Mouse (Mus musculus) G1E (cell line): ENCODE results near the gene Rgma. TPM values are rescaled to one million over a fixed set of nuclear protein-coding genes. Genes with fewer than 3 reads are reported as not detected.

Source experiments
- ATAC-seq: 2 replicates; pipeline ENCODE4 v1.8.0; 2016; ENCODE audit warnings: mild to moderate bottlenecking; ENCODE audit not compliant: insufficient number of reproducible peaks, poor library complexity, low FRiP score, severe bottlenecking; ENCODE audit errors: extremely low read depth
- DNase-seq: peaks from one replicate; pipeline ENCODE4 v3.0.0; 2012; ENCODE audit warnings: low spot score
- H3K27me3 ChIP-seq: 2 replicates; pipeline ENCODE4 v1.6.1; 2012; ENCODE audit warnings: mild to moderate bottlenecking, low read length, inconsistent platforms; ENCODE audit not compliant: insufficient read depth
- H3K36me3 ChIP-seq: replicated peaks from 2 replicates; pipeline ENCODE3; 2012; ENCODE audit warnings: mild to moderate bottlenecking, inconsistent platforms
- H3K4me1 ChIP-seq: 2 replicates; pipeline ENCODE4 v1.6.1; 2012; ENCODE audit warnings: low read depth, low read length, inconsistent platforms, mixed read lengths; ENCODE audit not compliant: insufficient read depth
- H3K4me3 ChIP-seq: 2 replicates; pipeline ENCODE4 v1.5.1; 2012; ENCODE audit warnings: low read depth, mild to moderate bottlenecking, inconsistent platforms, low read length, moderate library complexity, mixed read lengths
- H3K9me3 ChIP-seq: replicated peaks from 2 replicates; pipeline ENCODE4 v1.6.1; 2012; ENCODE audit warnings: inconsistent platforms
- CTCF ChIP-seq: IDR thresholded peaks from 2 replicates; pipeline ENCODE4 v1.5.1; 2012; ENCODE audit warnings: low read depth, low read length, inconsistent platforms, mixed read lengths
- GATA1 ChIP-seq: IDR thresholded peaks from 2 replicates; pipeline ENCODE4 v1.6.1; 2012; ENCODE audit warnings: borderline replicate concordance, low read length, inconsistent platforms, mixed read lengths
- GATA2 ChIP-seq: IDR thresholded peaks from 2 replicates; pipeline ENCODE4 v1.6.1; 2012; ENCODE audit warnings: low read depth, low read length, inconsistent platforms, borderline replicate concordance
- POLR2AphosphoS5 ChIP-seq: IDR thresholded peaks from 2 replicates; pipeline ENCODE4 v1.6.1; 2012; ENCODE audit warnings: low read depth, low read length, inconsistent platforms; ENCODE audit not compliant: insufficient replicate concordance
- TAL1 ChIP-seq: conservative IDR thresholded peaks from 2 replicates; pipeline ENCODE4 v1.6.1; 2012; ENCODE audit warnings: low read depth, low read length, inconsistent platforms, mixed read lengths
- polyA plus RNA-seq: library from polyadenylated mRNA; stranded (reverse); fragments of >175 nt; gene quantifications from 2 replicates; pipeline ENCODE4 v1.2.3, GENCODE M21; 2012
- total RNA-seq, 2 experiments: library from RNA; stranded (forward) in 1 of 2; stranded (reverse) in 1 of 2; fragments of 200-1000 nt in 1 of 2; fragments of >200 nt in 1 of 2; fragmentation: Nextera tagmentation in 1 of 2; gene quantifications; 2 replicates each; pipeline ENCODE4 v1.2.3; 2014 to 2017

The Rgma gene
- total and polyA plus RNA-seq, 3 experiments: 0.55 TPM; not detected in 2

DNA sequence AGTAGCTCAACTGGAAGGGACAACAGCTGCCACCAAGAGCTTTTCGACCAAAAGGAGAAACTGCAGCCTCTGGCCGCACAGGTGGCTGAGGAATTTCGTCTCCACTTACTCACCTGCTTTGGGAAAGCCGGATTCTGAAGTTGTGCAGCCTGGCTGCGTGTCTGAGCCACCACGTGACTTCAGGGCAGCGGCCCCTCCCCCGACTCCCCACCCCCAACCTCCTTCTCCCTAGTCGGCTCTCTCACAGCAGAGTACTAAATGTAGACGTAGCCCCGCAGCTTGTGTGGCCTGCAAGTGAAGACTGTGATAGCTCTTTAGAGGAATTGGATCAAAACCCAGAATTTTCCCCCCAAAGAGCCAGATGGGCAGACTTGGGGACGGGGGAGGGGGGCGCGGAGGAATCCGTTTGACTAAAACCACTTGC lies 14.6 kb downstream of the Rgma start:
- H3K4me1 ChIP-seq: no peaks in the 10 kb centered on the region
- DNase-seq (no peak), ATAC-seq (no peak)
- H3K36me3 ChIP-seq: no peaks in the 10 kb centered on the region
- peaks cover 9% of the 10 kb centered on the region; the same call in 1 of the 2 replicates for H3K9me3 ChIP-seq
- no peak for TF ChIP-seq CTCF
- TF ChIP-seq GATA1: no peak
- no peak for TF ChIP-seq GATA2
- no peak overlapping the region for H3K4me3 ChIP-seq
- H3K27me3 ChIP-seq: peaks cover 2% of the 10 kb centered on the region; the same call in 1 of the 2 replicates

DNA sequence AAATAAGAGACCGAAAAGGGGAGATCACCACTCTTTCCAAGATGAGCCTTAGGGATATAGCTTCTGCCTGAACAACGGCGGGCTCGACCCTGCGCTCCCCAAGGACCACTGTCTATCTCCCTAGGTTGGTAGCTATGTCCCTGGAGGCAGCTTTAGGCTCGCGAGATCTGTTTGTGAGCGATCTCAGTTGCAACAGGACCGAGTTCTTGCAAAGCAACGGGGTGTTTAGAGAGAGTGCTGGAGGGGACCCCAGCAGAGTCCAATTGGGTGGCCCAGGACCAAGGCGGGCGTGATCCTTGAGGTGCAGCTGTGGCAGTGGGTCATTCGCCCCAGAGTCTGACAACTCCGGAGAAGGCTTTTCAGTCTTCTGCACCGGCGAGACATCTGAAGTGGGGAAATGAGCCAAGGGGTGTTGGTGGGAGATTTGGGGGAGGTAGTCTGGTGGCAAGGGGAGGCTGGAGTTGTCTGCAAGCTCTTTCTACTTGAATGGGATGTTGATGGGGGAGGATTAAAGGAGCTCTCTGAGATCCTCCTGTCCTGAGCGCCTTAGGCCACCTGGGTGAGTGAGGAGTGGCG lies 15.2 kb downstream of the Rgma start:
- no peaks in the 10 kb centered on the region for H3K36me3 ChIP-seq
- no peak for TF ChIP-seq GATA1
- TF ChIP-seq GATA2: no peak
- no peak for TF ChIP-seq TAL1
- TF ChIP-seq CTCF: no peak
- no peak for TF ChIP-seq POLR2AphosphoS5
- ATAC-seq (no peak), DNase-seq (no peak)
- peaks cover 9% of the 10 kb centered on the region; the same call in 1 of the 2 replicates for H3K9me3 ChIP-seq
- peaks cover 2% of the 10 kb centered on the region; the same call in 1 of the 2 replicates for H3K27me3 ChIP-seq
- no peaks in the 10 kb centered on the region for H3K4me1 ChIP-seq
- H3K4me3 ChIP-seq: no peak overlapping the region

DNA sequence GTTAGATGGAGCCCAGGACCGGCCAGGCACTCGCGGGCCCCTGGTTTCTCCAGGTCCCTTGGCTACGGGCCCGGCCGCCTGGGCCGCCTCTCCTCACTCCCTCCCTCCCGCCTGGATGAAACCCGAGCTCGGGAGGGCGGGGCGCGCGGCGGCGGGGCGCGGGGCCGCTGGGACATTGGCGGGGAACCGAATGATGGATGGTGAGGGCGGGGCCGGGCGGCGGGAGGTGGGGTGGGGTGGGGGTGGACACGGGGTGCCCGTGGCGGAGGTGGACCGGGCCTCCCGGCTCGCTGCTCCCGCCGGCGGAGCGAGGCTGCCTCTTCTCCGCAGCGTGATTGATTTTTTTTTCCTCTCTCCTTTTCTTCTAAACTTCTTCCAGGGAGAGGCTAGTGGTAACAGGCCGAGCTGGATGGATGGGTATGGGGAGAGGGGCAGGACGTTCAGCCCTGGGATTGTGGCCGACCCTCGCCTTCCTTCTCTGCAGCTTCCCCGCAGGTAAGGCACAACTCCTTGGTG lies 15.8 kb downstream of the Rgma start:
- H3K4me3 ChIP-seq: no peak overlapping the region

DNA sequence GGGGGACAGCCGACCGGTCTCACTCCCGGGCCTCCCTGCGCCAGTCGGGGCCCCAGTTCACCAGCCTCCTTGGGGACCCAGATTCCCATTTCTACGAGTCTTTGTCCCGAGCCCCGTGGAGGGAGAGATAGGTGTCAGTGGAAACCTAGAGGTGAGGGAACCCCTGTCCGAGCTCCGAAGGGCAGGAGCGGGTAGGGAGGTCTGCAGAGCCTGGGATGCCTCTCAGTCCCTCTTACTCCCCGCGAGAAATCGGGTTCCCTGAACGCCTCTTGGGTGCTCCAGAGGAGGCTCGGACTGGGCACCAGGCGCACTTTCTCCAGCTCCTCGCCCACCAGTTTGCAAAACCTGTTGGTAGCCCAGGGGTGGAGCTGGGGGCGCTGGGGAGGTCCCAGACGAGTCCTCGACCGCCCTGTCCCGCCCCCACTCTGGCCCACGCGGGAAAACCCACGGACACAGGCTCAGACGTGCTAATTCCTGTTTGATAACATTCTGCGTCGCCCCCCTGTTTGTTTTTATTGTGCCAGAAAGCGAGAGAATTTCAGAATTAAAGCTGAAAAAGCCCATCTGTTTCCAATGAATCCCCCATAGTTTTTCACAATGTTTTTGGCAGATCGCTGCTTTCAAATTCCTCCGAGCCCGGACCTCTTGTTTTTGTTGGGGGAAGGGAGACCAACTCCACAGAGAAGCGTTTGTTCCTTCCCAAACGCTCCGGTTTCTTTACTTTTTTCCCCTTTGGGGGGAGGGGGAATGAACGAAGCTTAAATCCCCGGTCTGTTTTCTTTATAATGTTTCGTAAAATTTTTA lies 16.4 kb downstream of the Rgma start:
- no peak for ATAC-seq
- Histone ChIP-seq H3K27me3 (peaks cover 2% of the 10 kb centered on the region; the same call in 1 of the 2 replicates), H3K4me3 (no peak overlapping the region), H3K9me3 (peaks cover 9% of the 10 kb centered on the region; the same call in 1 of the 2 replicates), H3K36me3 (no peaks in the 10 kb centered on the region), H3K4me1 (no peaks in the 10 kb centered on the region)
- TF ChIP-seq GATA2 (no peak), POLR2AphosphoS5 (no peak), GATA1 (no peak)
- no peak for DNase-seq

More for the DNA sequence above, 15.8 kb downstream of the Rgma start:
- Histone ChIP-seq H3K9me3 (peaks cover 9% of the 10 kb centered on the region; the same call in 1 of the 2 replicates), H3K27me3 (peaks cover 2% of the 10 kb centered on the region; the same call in 1 of the 2 replicates), H3K4me1 (no peaks in the 10 kb centered on the region), H3K36me3 (no peaks in the 10 kb centered on the region)
- ATAC-seq (no peak), DNase-seq (no peak)
- TF ChIP-seq POLR2AphosphoS5 (no peak), GATA2 (no peak), CTCF (no peak), TAL1 (no peak)

DNA sequence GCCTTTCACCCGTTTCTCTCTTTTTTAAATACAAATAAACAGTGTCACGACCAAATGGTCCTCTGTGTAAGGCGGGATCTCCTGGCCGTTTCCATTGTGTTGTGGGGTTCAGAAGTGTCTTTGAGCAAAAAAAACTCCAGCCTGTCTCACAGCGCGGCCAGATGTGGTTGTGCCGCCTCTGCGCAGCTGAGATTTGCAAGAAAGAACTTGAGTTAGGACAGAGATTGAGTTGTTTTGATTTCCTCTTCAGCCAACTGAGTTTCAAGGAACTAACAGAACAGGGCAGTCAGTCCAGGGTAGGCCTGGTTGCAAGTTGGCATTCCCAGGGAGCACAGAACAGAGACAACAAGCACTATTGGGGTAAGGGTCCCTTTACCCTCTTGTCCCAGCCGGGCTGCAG lies 17.1 kb downstream of the Rgma start:
- Histone ChIP-seq H3K27me3 (peaks cover 2% of the 10 kb centered on the region; the same call in 1 of the 2 replicates), H3K4me3 (no peak overlapping the region)
- ATAC-seq: no peak

DNA sequence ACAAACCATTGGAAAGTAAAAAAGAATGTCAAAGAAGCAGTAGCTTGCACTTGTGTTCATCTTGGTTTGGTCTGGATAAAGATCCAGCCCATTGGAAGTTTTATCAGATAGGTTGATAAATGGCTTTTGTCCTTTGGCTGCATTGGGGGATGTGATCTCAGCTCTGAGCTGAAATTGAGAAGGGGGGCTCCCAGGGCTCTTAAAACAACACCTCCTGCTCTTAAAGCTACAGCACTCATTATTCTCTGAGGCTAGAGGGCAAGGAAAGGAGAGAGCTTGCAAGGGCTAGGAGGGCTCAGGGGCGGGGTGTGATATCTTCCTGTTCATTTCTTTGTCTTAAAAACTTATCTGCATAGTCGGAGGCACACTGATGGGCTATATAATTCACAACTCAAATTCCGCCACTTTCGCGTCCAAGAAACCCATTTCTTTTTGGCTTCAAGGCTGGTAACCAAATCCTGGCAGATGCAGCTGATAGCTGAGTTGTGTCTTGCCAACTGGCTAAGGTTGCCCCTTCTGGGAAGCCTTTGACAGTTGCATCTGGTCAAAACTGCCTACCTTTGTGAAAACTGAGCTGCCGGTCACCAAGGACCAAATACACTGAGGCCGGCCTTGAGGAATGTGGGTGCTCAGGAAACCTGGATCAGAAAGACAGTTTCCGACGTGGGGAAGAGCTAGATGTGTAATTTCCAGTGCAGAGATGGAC lies 18.2 kb downstream of the Rgma start:
- DNase-seq (no peak), ATAC-seq (no peak)
- Histone ChIP-seq H3K9me3 (peaks cover 9% of the 10 kb centered on the region; the same call in 1 of the 2 replicates), H3K4me1 (no peaks in the 10 kb centered on the region), H3K4me3 (no peak overlapping the region), H3K36me3 (no peaks in the 10 kb centered on the region), H3K27me3 (peaks cover 2% of the 10 kb centered on the region; the same call in 1 of the 2 replicates)
- TF ChIP-seq TAL1: no peak
- no peak for TF ChIP-seq POLR2AphosphoS5
- no peak for TF ChIP-seq GATA2
- no peak for TF ChIP-seq CTCF
- no peak for TF ChIP-seq GATA1

More for the DNA sequence above, 17.1 kb downstream of the Rgma start:
- Histone ChIP-seq H3K36me3 (no peaks in the 10 kb centered on the region), H3K9me3 (peaks cover 9% of the 10 kb centered on the region; the same call in 1 of the 2 replicates), H3K4me1 (no peaks in the 10 kb centered on the region)
- DNase-seq: no peak
- no peak for TF ChIP-seq CTCF
